Mouse (Mus musculus) layer of hippocampus, postnatal 25 days (tissue): Measurements from ENCODE around the gene Rrp9. TPM values are rescaled to one million over a fixed set of nuclear protein-coding genes. Genes with fewer than 3 reads are reported as not detected.

ENCODE experiments used
- DNase-seq, 2 experiments: peaks; one replicate each; pipeline ENCODE4 v3.0.0; 2022; ENCODE audit warnings: mixed read lengths in 2 of 2, low spot score in 1 of 2; ENCODE audit errors: extremely low spot score in 1 of 2
- total RNA-seq, 2 experiments: library from RNA; stranded (reverse); gene quantifications; 2 replicates each; pipeline ENCODE4 v1.2.3; 2021

Gene Rrp9
- total RNA-seq, result 10 to 100 TPM; 30.9 to 34.9 TPM

GRCm38 (mm10) chr9:106475663-106476001 lies at the start of gene Rrp9:
Rrp9 (plus strand) TSS chr9:106475963.
- DNase-seq, result peak in 1 of 2 experiments; percentile 3

GRCm38 (mm10) chr9:106428719-106429220 lies 47.0 kb upstream of the Rrp9 start:
- no peak for DNase-seq

- DNase-seq, result peak; percentile 88 to 93
Measured at GRCm38 (mm10) chr9:106429221-106430014, 46.3 kb upstream of the Rrp9 start, which contains the start of gene Rpl29. Rpl29 (plus strand) TSS chr9:106429454.

GRCm38 (mm10) chr9:106430015-106430264 lies 45.8 kb upstream of the Rrp9 start:
- DNase-seq, result no peak

- DNase-seq, result no peak
Measured at GRCm38 (mm10) chr9:106433389-106433788, 42.4 kb upstream of the Rrp9 start.

GRCm38 (mm10) chr9:106436566-106436965 lies 39.2 kb upstream of the Rrp9 start:
- no peak for DNase-seq

- no peak for DNase-seq
Measured at GRCm38 (mm10) chr9:106442680-106443079, 33.1 kb upstream of the Rrp9 start.

- no peak for DNase-seq
Measured at GRCm38 (mm10) chr9:106444836-106445235, 30.9 kb upstream of the Rrp9 start.

- peak; percentile 83 to 87 for DNase-seq
Measured at GRCm38 (mm10) chr9:106447348-106447747, 28.4 kb upstream of the Rrp9 start, which contains the start of the genes Abhd14b and Abhd14a. Abhd14b (plus strand) TSS chr9:106447459. Abhd14a (minus strand) TSS chr9:106447678.

GRCm38 (mm10) chr9:106447951-106448350 lies 27.8 kb upstream of the Rrp9 start:
- no peak for DNase-seq

GRCm38 (mm10) chr9:106448498-106449031 lies 27.2 kb upstream of the Rrp9 start:
- peak; percentile 46 to 59 for DNase-seq

GRCm38 (mm10) chr9:106449947-106450346 lies 25.8 kb upstream of the Rrp9 start:
- no peak for DNase-seq

GRCm38 (mm10) chr9:106450661-106451060 lies 25.1 kb upstream of the Rrp9 start:
- DNase-seq, result no peak

- no peak for DNase-seq
Measured at GRCm38 (mm10) chr9:106451298-106451697, 24.5 kb upstream of the Rrp9 start.

- no peak for DNase-seq
Measured at GRCm38 (mm10) chr9:106451899-106452298, 23.9 kb upstream of the Rrp9 start.

- DNase-seq, result no peak
Measured at GRCm38 (mm10) chr9:106452351-106452750, 23.4 kb upstream of the Rrp9 start.

- DNase-seq, result no peak
Measured at GRCm38 (mm10) chr9:106452821-106453220, 22.9 kb upstream of the Rrp9 start.

- DNase-seq, result peak in 1 of 2 experiments; percentile 59
Measured at GRCm38 (mm10) chr9:106453271-106454070, 22.3 kb upstream of the Rrp9 start, which contains the start of gene Pcbp4. Pcbp4 (plus strand) TSS chr9:106453291.

- DNase-seq, result no peak
Measured at GRCm38 (mm10) chr9:106454071-106454761, 21.5 kb upstream of the Rrp9 start.

GRCm38 (mm10) chr9:106454888-106455681 lies 20.7 kb upstream of the Rrp9 start:
- peak in 1 of 2 experiments; percentile 49 for DNase-seq
